Mouse (Mus musculus) lung, postnatal 36 days (tissue): ENCODE measurements around the gene Acads.

ENCODE experiments used
- DNase-seq: peaks from one replicate; pipeline ENCODE4 v3.0.0; 2022; ENCODE audit warnings: mixed read lengths

The Acads gene

DNA sequence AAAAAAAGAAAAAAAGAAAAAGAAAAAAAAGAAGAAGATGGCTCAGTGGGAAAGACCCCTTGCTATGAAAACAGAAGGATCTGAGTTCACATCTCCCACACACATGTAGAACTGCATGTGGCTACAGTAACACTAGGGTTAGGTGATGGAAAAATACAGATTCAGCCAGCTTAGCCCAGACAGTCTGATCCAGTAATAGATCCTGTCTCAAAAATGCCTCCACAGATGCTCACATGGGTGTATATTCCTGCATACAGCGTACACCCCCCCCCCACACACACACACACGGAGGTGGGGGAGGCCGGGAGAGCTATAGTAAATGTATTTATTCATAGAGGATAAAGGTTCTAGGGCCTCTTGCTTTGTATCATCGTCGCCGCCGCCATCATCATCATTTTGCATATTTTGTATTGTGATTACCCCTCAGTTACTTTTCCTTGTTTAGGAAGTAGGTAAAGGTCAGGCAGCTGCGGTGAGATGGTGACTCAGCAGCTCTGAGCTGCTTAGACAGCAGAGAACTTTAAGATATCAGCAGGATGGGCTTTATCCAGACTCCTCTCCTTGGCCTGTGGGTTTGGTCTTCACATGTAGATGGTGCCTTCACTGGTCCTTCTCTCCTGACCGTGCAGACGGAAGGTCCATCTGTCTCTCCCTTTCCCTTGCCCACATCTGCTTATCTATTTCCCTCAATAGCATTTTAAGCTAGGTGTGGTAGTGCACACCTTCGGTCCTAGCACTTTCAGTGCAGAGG lies 50.3 kb downstream of the Acads start:
- no peak for DNase-seq

DNA sequence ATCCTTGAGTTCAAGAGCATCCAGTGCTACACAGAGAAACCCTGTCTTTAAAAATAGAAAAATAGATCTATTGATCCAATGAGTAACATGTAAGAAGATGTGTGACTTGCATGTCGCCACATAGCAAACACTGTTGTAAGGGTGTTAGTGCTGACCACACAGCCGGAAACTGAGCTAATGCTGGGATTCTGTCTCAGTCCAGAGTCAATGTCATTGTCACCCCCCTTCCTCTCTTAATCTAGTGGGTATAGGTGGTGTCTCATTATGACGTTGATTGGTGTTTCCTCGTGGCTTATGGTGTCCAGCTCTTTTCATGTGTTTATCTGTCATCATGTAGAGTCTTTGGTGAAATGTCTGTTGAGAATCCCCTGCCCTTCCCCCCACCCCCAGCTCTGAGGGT lies 52.9 kb downstream of the Acads start:
- no peak for DNase-seq

GRCm38 (mm10) chr5:115063391-115063790 lies 55.8 kb downstream of the Acads start:
- DNase-seq = no peak

GRCm38 (mm10) chr5:115062566-115062965 lies 56.6 kb downstream of the Acads start:
- no peak for DNase-seq

DNA sequence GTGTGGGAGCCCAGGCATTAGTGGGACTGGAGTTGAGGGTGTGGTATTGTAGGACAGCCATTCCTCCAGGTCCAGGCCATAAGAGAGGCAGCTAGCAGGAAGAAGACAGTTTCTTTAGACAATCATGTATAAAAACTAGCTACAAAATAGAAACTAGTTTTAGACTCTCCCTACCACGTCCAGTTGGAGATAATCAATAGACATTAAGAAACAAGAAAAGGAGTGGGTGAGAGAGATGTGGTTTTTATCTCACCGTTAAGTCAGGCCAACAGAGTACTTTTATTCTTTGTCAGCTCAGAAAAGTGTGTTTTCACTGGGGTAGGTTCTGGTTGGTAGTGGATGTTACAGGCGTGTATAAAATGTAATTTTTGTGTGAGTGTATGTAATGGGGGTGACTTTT lies 58.2 kb downstream of the Acads start:
- DNase-seq = no peak
